Mouse (Mus musculus) hindbrain, embryonic 15.5 days (tissue): ENCODE measurements around the gene Stpg4. TPM values are rescaled to one million over a fixed set of nuclear protein-coding genes. Genes with fewer than 3 reads are reported as not detected.
A peak's percentile ranks its signal among the peaks of the same experiment; 100 is the strongest.

Source experiments
- ATAC-seq: fragments of 200-750 bp; cut with Nextera tagmentation; 2 replicates; pipeline ENCODE4 v1.8.0; 2017; ENCODE audit warnings: low read depth, moderate number of reproducible peaks, moderate TSS enrichment; ENCODE audit not compliant: low FRiP score
- H3K27ac ChIP-seq: fragments of 300-500 bp; sonication (generic); replicated peaks from 2 replicates; pipeline ENCODE4 v1.5.1; 2015; ENCODE audit warnings: mild to moderate bottlenecking, inconsistent platforms
- H3K27me3 ChIP-seq: fragments of 300-500 bp; sonication (generic); 2 replicates; pipeline ENCODE4 v1.6.1; 2015; ENCODE audit warnings: control low read depth, inconsistent platforms
- H3K36me3 ChIP-seq: fragments of 300-500 bp; sonication (generic); 2 replicates; pipeline ENCODE4 v1.6.1; 2015; ENCODE audit warnings: control low read depth, inconsistent platforms
- H3K4me1 ChIP-seq: fragments of 300-500 bp; sonication (generic); replicated peaks from 2 replicates; pipeline ENCODE4 v1.6.1; 2015; ENCODE audit warnings: control low read depth, inconsistent platforms
- H3K4me2 ChIP-seq: fragments of 300-500 bp; sonication (generic); 2 replicates; pipeline ENCODE4 v1.6.1; 2015; ENCODE audit warnings: moderate library complexity, mild to moderate bottlenecking, inconsistent platforms
- H3K4me3 ChIP-seq: fragments of 300-500 bp; sonication (generic); 2 replicates; pipeline ENCODE4 v1.5.1; 2015; ENCODE audit warnings: mild to moderate bottlenecking, inconsistent platforms
- H3K9ac ChIP-seq: fragments of 300-500 bp; sonication (generic); 2 replicates; pipeline ENCODE4 v1.6.1; 2015; ENCODE audit warnings: inconsistent platforms
- H3K9me3 ChIP-seq: fragments of 300-500 bp; sonication (generic); 2 replicates; pipeline ENCODE4 v1.6.1; 2016; ENCODE audit warnings: control low read depth, inconsistent platforms
- WGBS: fragments of 180-500 bp; shearing (Covaris S2); methylation state at CpG from one replicate; pipeline ENCODE4 v1.1.7; 2015; 5-methylcytosine and 5-hydroxymethylcytosine counted together
- polyA plus RNA-seq: library from polyadenylated mRNA; unstranded; fragments of >200 nt; fragmentation: Nextera tagmentation; extraction: Ambion mirVana; gene quantifications from 2 replicates; pipeline ENCODE4 v1.2.1, GENCODE M21; 2015

Gene Stpg4
- polyA plus RNA-seq, 1 experiment from 2014 or later = not detected

DNA sequence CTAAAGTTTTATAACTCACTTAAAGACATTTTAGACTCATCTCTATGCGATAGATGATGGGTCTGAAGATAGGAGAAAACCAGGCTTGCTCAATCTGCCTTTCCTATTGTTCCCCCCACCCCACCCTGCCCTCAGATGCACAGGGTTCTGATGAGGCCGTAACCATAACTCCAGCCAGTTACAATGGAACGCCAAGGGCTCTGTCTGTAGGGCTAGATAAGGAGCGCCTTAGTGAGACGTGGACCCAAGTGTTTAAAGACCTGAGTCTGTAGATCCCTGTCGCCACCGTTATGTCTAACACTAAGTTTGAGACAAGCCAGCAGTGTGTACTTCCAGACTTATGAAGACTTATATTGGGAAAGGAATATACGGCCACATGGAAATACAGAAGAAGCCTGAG is 72.1 kb downstream of the Stpg4 start:
- Histone ChIP-seq H3K27me3 (no peaks in the 10 kb centered on the region), H3K9ac (no peak overlapping the region), H3K9me3 (no peaks in the 10 kb centered on the region), H3K27ac (no peak overlapping the region), H3K4me1 (peaks cover 25% of the 10 kb centered on the region), H3K4me3 (no peak overlapping the region), H3K36me3 (no peaks in the 10 kb centered on the region), H3K4me2 (no peak overlapping the region)
- ATAC-seq = no peak
- 92% methylated on average over 8 of the region's 8 CpGs for WGBS

DNA sequence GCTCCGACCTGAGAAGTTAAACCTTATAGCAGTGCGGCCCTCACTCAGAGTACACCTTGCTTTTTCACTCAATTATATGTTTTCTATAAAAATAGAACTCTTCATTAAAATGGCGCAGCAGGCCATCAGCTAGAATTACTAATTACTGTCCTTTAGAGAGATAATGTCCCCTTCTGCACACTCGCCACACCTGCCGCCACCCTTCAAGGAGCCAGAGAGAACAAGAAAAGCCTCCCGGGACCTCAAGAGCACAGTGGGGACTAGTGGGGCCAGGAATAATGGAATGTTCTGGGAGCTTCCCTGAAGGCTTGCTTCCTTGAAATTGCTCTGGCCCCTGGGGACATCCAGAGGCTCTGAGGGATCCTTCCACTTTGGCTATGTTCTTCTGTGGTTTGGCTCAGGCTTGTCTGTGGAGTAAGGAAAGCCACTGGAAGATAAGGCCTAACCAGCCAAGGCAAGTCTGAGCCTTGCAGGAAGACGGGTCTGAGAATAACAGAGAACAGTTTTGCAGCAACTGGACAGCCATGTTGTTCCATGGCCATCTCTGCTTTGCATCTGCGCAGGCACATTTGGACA is 73.7 kb downstream of the Stpg4 start:
- Histone ChIP-seq H3K27me3 (no peaks in the 10 kb centered on the region), H3K36me3 (no peaks in the 10 kb centered on the region), H3K27ac (no peak overlapping the region), H3K9me3 (no peaks in the 10 kb centered on the region), H3K4me3 (no peak overlapping the region), H3K9ac (no peak overlapping the region), H3K4me2 (no peak overlapping the region), H3K4me1 (peaks cover 26% of the 10 kb centered on the region)
- ATAC-seq = no peak
- WGBS = 82% methylated on average over 8 of the region's 8 CpGs

DNA sequence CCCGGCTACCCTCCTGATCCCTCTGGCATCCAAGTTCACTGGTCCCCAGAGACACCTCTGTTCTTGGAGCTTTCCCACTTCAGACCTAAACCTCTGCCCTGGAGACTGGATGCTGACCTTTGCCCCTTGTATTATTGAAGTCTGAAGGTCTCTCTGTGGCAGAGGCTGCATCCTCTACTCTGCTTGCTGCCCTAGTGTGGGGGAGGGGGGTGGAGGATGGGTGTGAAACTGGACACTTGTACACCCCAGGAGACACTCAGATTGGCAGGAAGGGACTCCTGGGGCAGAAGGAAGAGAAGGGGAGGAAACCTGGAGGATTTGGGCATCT is 74.7 kb downstream of the Stpg4 start:
- ATAC-seq = no peak
- no peaks in the 10 kb centered on the region for H3K27me3 ChIP-seq

GRCm38 (mm10) chr17:87352106-87352897 is 75.2 kb downstream of the Stpg4 start:
- H3K4me1 ChIP-seq = peaks cover 26% of the 10 kb centered on the region
- H3K4me3 ChIP-seq = no peak overlapping the region
- 39% methylated on average over 16 of the region's 16 CpGs for WGBS

More for the DNA sequence above, 74.7 kb downstream of the Stpg4 start:
- Histone ChIP-seq H3K36me3 (no peaks in the 10 kb centered on the region), H3K4me2 (no peak overlapping the region), H3K9ac (no peak overlapping the region), H3K27ac (no peak overlapping the region), H3K4me3 (no peak overlapping the region), H3K9me3 (no peaks in the 10 kb centered on the region), H3K4me1 (peaks cover 26% of the 10 kb centered on the region)
- WGBS = 32% methylated on average over 1 of the region's 1 CpGs

DNA sequence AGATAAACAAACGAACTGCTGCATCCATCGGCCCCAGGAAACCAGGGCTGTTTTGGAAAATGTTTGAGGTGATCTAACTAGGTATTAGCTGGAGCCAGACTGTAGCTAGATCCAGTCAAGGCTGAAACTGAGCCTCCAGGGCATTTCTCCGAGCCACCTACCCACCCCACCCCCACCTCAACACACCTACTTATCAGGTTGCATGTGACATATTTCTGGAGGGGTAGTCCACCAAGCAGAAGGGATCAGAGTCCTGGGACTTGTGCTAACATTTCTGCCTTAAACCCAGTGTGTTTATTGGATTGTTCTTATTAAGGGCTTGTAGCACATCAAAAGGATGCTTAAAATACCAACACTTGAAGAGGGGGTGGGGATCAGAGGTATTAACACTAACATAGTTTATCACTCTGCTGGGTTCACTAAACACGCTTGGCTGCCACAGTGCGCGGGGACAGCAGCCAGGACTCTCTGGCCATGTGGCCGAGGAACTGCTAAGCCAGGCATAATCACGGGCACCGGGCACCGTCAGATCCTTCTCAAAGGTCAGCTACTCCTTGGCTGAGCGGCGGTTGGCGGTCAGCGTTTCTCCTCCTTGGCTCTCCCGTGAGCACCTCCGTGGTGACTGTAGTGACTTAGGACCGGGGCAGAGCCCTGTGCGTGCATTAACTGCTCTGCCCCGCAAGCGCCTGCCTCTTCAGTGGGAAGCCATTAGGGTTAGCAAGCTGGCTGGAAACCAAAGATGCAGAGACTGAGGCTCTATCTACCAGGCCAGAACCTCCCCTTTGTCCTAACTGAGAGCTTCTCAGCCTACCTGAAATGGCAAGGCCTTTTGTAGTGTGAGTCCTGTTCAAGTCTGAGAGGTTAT is 76.1 kb downstream of the Stpg4 start:
- Histone ChIP-seq H3K4me1 (peaks cover 26% of the 10 kb centered on the region), H3K36me3 (no peaks in the 10 kb centered on the region), H3K9ac (no peak overlapping the region), H3K27me3 (no peaks in the 10 kb centered on the region), H3K4me2 (no peak overlapping the region), H3K4me3 (no peak overlapping the region), H3K9me3 (no peaks in the 10 kb centered on the region), H3K27ac (peak overlapping the region; percentile 25; the same call in 1 of the 2 replicates)
- 0 out of 2 replicates have a peak, but pooled peaks have one; percentile 13 for ATAC-seq
- WGBS = 38% methylated on average over 20 of the region's 20 CpGs

More at GRCm38 (mm10) chr17:87352106-87352897, 75.2 kb downstream of the Stpg4 start:
- H3K27me3 ChIP-seq = no peaks in the 10 kb centered on the region
- no peak overlapping the region for H3K4me2 ChIP-seq
- H3K9ac ChIP-seq = no peak overlapping the region
- H3K27ac ChIP-seq = peak overlapping the region; percentile 25; the same call in 1 of the 2 replicates
- no peaks in the 10 kb centered on the region for H3K36me3 ChIP-seq
- ATAC-seq = no peak
- H3K9me3 ChIP-seq = no peaks in the 10 kb centered on the region

DNA sequence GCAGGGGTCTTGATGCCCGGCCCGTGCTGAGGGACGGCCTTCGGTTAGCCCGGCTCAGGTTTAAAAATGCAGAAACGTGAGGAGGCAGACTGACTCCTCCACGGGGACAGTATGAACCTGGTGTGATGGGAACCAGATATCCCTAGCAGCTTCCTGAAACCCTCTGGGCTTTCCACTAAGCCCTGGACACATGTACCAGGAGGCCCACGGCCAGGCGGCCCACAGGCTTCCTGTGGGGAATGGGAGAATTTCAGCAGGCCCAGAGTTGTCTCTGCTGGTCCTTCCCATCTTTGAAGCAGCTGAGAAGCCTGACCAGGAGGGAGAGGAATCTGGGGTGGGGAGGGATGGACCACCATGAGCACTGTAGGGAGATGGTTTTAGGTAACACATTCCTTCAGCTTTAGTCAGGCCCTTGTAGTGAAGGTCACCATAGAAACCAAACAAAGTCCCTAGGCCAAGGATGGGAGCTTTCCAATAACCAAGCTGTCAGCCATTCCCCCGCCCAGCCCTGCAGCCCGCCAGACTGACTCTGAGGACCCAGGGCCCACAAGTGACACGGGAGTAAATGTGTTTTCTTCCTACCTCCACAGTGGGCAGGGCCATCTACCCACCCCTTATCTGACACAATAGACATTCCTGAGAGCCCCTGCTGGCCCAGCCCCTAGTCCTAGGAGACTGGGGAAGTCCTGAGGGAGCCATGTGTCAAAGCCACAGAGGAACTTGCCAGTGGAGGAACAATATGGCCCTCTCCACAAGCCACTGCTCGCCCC is 76.9 kb downstream of the Stpg4 start:
- H3K4me1 ChIP-seq = peaks cover 26% of the 10 kb centered on the region
- ATAC-seq = no peak

DNA sequence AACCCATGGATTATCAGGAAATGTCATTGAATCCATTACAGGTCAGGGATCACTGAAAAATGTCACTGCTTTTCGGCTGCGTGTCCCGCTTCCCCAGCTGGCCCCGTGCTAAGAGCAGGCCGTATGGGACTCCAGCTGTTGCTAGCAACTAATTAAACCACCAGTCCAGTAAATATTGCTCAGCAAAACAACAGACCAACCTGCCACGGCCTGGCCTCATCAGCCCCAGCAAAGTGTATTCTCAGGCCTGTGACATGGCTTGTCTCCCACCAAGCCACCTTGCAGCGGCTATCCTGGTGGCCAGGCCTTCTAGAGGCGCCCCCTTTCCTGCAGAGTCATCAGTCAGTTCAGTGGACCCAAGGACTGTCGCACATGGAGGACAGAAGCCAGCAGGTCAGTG is 78.0 kb downstream of the Stpg4 start:
- peaks cover 30% of the 10 kb centered on the region for H3K4me1 ChIP-seq
- no peaks in the 10 kb centered on the region for H3K27me3 ChIP-seq
- no peak overlapping the region for H3K4me3 ChIP-seq
- H3K4me2 ChIP-seq = no peak overlapping the region
- no peaks in the 10 kb centered on the region for H3K9me3 ChIP-seq
- no peak overlapping the region for H3K9ac ChIP-seq
- H3K36me3 ChIP-seq = no peaks in the 10 kb centered on the region
- ATAC-seq = no peak
- 59% methylated on average over 9 of the region's 9 CpGs for WGBS
- H3K27ac ChIP-seq = no peak overlapping the region

More for the DNA sequence above, 76.9 kb downstream of the Stpg4 start:
- H3K27ac ChIP-seq = no peak overlapping the region
- H3K9ac ChIP-seq = no peak overlapping the region
- H3K4me3 ChIP-seq = no peak overlapping the region
- no peaks in the 10 kb centered on the region for H3K9me3 ChIP-seq
- H3K27me3 ChIP-seq = no peaks in the 10 kb centered on the region
- no peak overlapping the region for H3K4me2 ChIP-seq
- 64% methylated on average over 13 of the region's 13 CpGs for WGBS
- no peaks in the 10 kb centered on the region for H3K36me3 ChIP-seq

- H3K36me3 ChIP-seq = no peaks in the 10 kb centered on the region
- WGBS = 24% methylated on average over 9 of the region's 9 CpGs
- H3K4me1 ChIP-seq = peaks cover 30% of the 10 kb centered on the region
- H3K4me3 ChIP-seq = no peak overlapping the region
- no peaks in the 10 kb centered on the region for H3K27me3 ChIP-seq
- ATAC-seq = no peak
- H3K4me2 ChIP-seq = no peak overlapping the region
- no peaks in the 10 kb centered on the region for H3K9me3 ChIP-seq
- H3K27ac ChIP-seq = no peak overlapping the region
- H3K9ac ChIP-seq = no peak overlapping the region
These were observed 78.5 kb downstream of the Stpg4 start for GRCm38 (mm10) chr17:87349069-87349468.

DNA sequence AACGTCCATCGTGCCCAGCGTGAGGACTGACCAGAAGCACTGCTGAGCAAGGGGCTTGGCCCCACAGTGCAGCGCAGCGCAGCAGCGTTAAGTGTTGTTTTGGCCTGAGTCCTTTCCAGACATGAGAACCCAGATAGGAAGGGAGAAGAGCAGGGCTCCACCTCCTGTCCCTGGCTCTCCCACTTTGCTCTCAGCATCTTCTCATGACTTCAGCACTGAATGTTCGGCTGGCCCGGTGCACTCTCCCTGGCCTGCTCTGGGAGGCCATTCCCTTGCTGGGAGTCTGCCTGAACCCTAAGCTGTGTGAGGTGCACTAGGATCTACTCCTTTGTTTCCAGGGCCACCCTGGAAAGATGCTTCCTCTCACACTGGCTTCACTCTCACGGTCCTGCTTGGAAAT is 79.2 kb downstream of the Stpg4 start:
- H3K27me3 ChIP-seq = no peaks in the 10 kb centered on the region
- H3K36me3 ChIP-seq = no peaks in the 10 kb centered on the region
- no peak overlapping the region for H3K4me3 ChIP-seq
- no peak overlapping the region for H3K4me2 ChIP-seq
- H3K27ac ChIP-seq = no peak overlapping the region
- 54% methylated on average over 9 of the region's 9 CpGs for WGBS
- no peak for ATAC-seq
- peaks cover 30% of the 10 kb centered on the region for H3K4me1 ChIP-seq
- H3K9me3 ChIP-seq = no peaks in the 10 kb centered on the region
- no peak overlapping the region for H3K9ac ChIP-seq

GRCm38 (mm10) chr17:87345252-87345593 is 82.3 kb downstream of the Stpg4 start:
- WGBS = 55% methylated on average over 4 of the region's 4 CpGs
- H3K4me3 ChIP-seq = no peak overlapping the region
- ATAC-seq = no peak

DNA sequence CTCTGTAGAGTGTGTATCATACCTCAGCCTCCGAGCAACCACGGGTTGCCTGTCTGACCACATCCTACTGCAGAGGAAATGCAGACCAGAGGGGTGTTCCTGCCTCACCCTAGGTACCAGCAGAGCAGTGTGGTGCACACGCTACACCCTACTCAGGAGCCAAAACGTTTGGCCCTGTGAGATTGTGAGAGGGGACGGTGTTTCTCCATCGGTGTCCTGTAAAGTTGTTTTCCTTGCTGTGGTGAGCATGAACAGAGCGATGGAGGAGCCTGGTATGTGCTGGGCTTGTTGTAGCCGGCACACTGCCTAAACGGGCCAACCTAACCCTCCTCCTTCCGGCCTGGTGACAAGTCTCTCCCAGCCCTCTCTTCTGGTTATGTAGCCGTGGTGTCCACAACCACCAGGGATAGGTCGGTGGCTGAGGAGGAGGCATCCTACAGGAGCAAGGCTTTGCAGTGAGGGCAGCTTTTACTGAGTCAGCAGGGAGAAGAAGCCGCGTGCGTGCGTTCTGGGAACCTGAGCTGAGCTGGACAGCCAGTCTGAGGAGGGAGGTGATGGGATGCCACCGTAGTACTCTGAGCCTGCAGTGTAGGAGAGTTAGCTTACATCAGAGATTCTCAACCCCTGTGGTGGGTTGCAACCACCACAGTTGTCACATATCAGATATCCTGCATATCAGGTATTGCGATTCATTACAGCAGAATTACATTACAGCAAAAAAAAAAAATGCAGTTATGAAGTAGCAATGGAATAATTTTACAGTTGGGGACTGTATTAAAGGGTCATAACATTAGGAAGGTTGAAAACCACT is 82.9 kb downstream of the Stpg4 start:
- Histone ChIP-seq H3K27ac (no peak overlapping the region), H3K9me3 (no peaks in the 10 kb centered on the region), H3K36me3 (no peaks in the 10 kb centered on the region), H3K9ac (no peak overlapping the region), H3K4me1 (peaks cover 3% of the 10 kb centered on the region; the same call in 1 of the 2 replicates), H3K4me2 (no peak overlapping the region), H3K27me3 (no peaks in the 10 kb centered on the region), H3K4me3 (no peak overlapping the region)
- 70% methylated on average over 18 of the region's 18 CpGs for WGBS
- no peak for ATAC-seq

More at GRCm38 (mm10) chr17:87345252-87345593, 82.3 kb downstream of the Stpg4 start:
- Histone ChIP-seq H3K4me1 (peaks cover 3% of the 10 kb centered on the region; the same call in 1 of the 2 replicates), H3K36me3 (no peaks in the 10 kb centered on the region), H3K27me3 (no peaks in the 10 kb centered on the region), H3K9ac (no peak overlapping the region), H3K27ac (no peak overlapping the region), H3K9me3 (no peaks in the 10 kb centered on the region), H3K4me2 (no peak overlapping the region)
